In genomic region chr7:24869532-24870165, GRCm38 (mm10) we compare ENCODE assay signal across 18 mouse cellular contexts. TPM values are rescaled to one million over a fixed set of nuclear protein-coding genes. Genes with fewer than 3 reads are reported as not detected.
DNase-seq lines count a peak whose midpoint lies in the region; ATAC-seq and TF ChIP-seq lines count a peak whose summit lies in the region.
"Had no signal": no experiment of that assay in that cellular context is flagged by ENCODE, and none has a peak within 500 bp of the region (broad histone marks: within the 10 kb centered on the region; RNA-seq: fewer than 3 reads in every experiment).

Gene Lypd4, minus strand, starts transcription at chr7:24869941.
Gene Dmrtc2, plus strand, starts transcription at chr7:24870057.

- no peak within 1 kb of the TSS for H3K9ac ChIP-seq in neural tube, embryonic 13.5 days
- no peak within 1 kb of the TSS for H3K9ac ChIP-seq in hindbrain, embryonic 16.5 days (ENCODE audit: low read depth, low read length)
- H3K9ac ChIP-seq: liver, embryonic 14.5 days had no signal

- H3K27me3 ChIP-seq in neural tube, embryonic 13.5 days, result no peaks in the 10 kb centered on the region
- H3K27me3 ChIP-seq in hindbrain, embryonic 16.5 days (replicated peaks; ENCODE audit: control insufficient read depth, insufficient read depth, low read length), result no peaks in the 10 kb centered on the region; the same call in 1 of the 2 replicates
- H3K27me3 ChIP-seq in testis, adult 2 months (ENCODE audit: control insufficient read depth, insufficient read depth, low read length), result no peaks in the 10 kb centered on the region

- H3K4me1 ChIP-seq in neural tube, embryonic 13.5 days (replicated peaks), result peaks cover 6% of the 10 kb centered on the region; the same call in 1 of the 2 replicates
- H3K4me1 ChIP-seq in hindbrain, embryonic 16.5 days (ENCODE audit: control insufficient read depth, insufficient read depth, low read depth, low read length), result no peaks in the 10 kb centered on the region
- no peaks in the 10 kb centered on the region for H3K4me1 ChIP-seq in testis, adult 2 months (ENCODE audit: control insufficient read depth, insufficient read depth, low read length)

- H3K36me3 ChIP-seq in neural tube, embryonic 13.5 days, result no peaks in the 10 kb centered on the region
- no peaks in the 10 kb centered on the region for H3K36me3 ChIP-seq in hindbrain, embryonic 16.5 days (ENCODE audit: control insufficient read depth, insufficient read depth, low read length)
- H3K36me3 ChIP-seq in testis, adult 2 months (ENCODE audit: control insufficient read depth, insufficient read depth, low read length), result no peaks in the 10 kb centered on the region; the same call in 1 of the 2 replicates

- no peak within 1 kb of the TSS for H3K4me3 ChIP-seq in neural tube, embryonic 13.5 days
- H3K4me3 ChIP-seq in hindbrain, embryonic 16.5 days (ENCODE audit: low read length), result no peak within 1 kb of the TSS
- H3K4me3 ChIP-seq in testis, adult 2 months (ENCODE audit: control insufficient read depth, low read depth, low read length), result peak within 1 kb of the TSS; percentile 93

- peak; percentile 64; the same call in 1 of the 2 replicates for ATAC-seq in neural tube, embryonic 13.5 days (ENCODE audit: low read depth)
- ATAC-seq in hindbrain, embryonic 16.5 days, result peak; percentile 50; the same call in 1 of the 2 replicates
- no peak; the same call in 1 of the 2 replicates for ATAC-seq in erythroid progenitor cell, adult 5-6 weeks (replicated peaks; ENCODE audit: low FRiP score, poor library complexity, severe bottlenecking)

- peak within 1 kb of the TSS; percentile 9; the same call in 1 of the 2 replicates for H3K4me2 ChIP-seq in neural tube, embryonic 13.5 days
- H3K4me2 ChIP-seq in hindbrain, embryonic 16.5 days (ENCODE audit: low read length), result peak within 1 kb of the TSS; percentile 25
- H3K4me2 ChIP-seq: heart, embryonic 11.5 days had no signal

- no peak within 1 kb of the TSS for H3K27ac ChIP-seq in neural tube, embryonic 13.5 days (replicated peaks)
- H3K27ac ChIP-seq in hindbrain, embryonic 16.5 days (ENCODE audit: low read depth, low read length), result no peak within 1 kb of the TSS
- peak within 1 kb of the TSS; percentile 96 for H3K27ac ChIP-seq in testis, adult 2 months (ENCODE audit: control insufficient read depth, insufficient read depth, low read depth, low read length)
- H3K27ac ChIP-seq: liver, embryonic 14.5 days had no signal

- 50% methylated on average over 39 of the region's 41 CpGs for WGBS in neural tube, embryonic 13.5 days
- 50% methylated on average over 35 of the region's 41 CpGs for WGBS in hindbrain, embryonic 16.5 days

- peak; percentile 31 for DNase-seq in embryo, embryonic 10 days (ENCODE audit: low spot score)
- DNase-seq in embryo, embryonic 9.5 days (ENCODE audit: extremely low spot score), result no peak
- DNase-seq in neural tube, embryonic 10.5 days (ENCODE audit: extremely low spot score, low spot score), result no peak
- no peak for DNase-seq in cerebellum, postnatal 36 days
- DNase-seq: cerebellum, adult 8-10 months; heart, postnatal 4 days; lung, postnatal 4 days; thymus, adult 18-20 months had no signal

- H3K9me3 ChIP-seq in neural tube, embryonic 13.5 days, result peaks cover 5% of the 10 kb centered on the region; the same call in 1 of the 2 replicates
- H3K9me3 ChIP-seq in hindbrain, embryonic 16.5 days (ENCODE audit: control insufficient read depth, low read length), result 0 out of 2 replicates have a peak, but pooled peaks cover 3% of the 10 kb centered on the region

- peak; percentile 88 for TF ChIP-seq POLR2A in testis, adult 2 months (IDR thresholded peaks at IDR 0.05; ENCODE audit: control insufficient read depth, low read depth, low read length)

- TF ChIP-seq CTCF in testis, adult 2 months (IDR thresholded peaks at IDR 0.05; ENCODE audit: control insufficient read depth, insufficient read depth, insufficient replicate concordance, low read depth, low read length), result no peak

RNA-seq across cellular contexts. Expression of gene Lypd4, which starts in this region (rescaled TPM):
- not detected in 2 replicates for polyA plus RNA-seq in neural tube, embryonic 13.5 days (2015; fragmentation: Nextera tagmentation; extraction: Ambion mirVana)
- polyA plus RNA-seq in hindbrain, embryonic 16.5 days (2015; fragmentation: Nextera tagmentation; extraction: Ambion mirVana), result 0.21 and 0.29 TPM in 2 replicates
- polyA plus RNA-seq in testis, adult 2 months (2012; rRNA removed), result 909 and 952 TPM in 2 replicates
- total RNA-seq in erythroid progenitor cell, adult 5-6 weeks (2015; ENCODE audit: low replicate concordance), result not detected in 2 replicates
- not detected in 2 replicates for total RNA-seq in erythroid progenitor cell, adult 5-6 weeks (2017; ENCODE audit: low replicate concordance)
- total RNA-seq: heart, postnatal 4 days; layer of hippocampus, adult 8-10 months; left cerebral cortex, postnatal 14 days had no signal
- polyA plus RNA-seq: embryonic facial prominence, embryonic 14.5 days; heart, embryonic 11.5 days; kidney, embryonic 14.5 days; liver, embryonic 14.5 days had no signal

RNA-seq across cellular contexts. Expression of gene Dmrtc2, which starts in this region (rescaled TPM):
- not detected in 2 replicates for polyA plus RNA-seq in neural tube, embryonic 13.5 days (2015; fragmentation: Nextera tagmentation; extraction: Ambion mirVana)
- 0.30 and 0.47 TPM in 2 replicates for polyA plus RNA-seq in hindbrain, embryonic 16.5 days (2015; fragmentation: Nextera tagmentation; extraction: Ambion mirVana)
- 129 and 134 TPM in 2 replicates for polyA plus RNA-seq in testis, adult 2 months (2012; rRNA removed)
- total RNA-seq in erythroid progenitor cell, adult 5-6 weeks (2015; ENCODE audit: low replicate concordance), result not detected in 2 replicates
- not detected in 2 replicates for total RNA-seq in erythroid progenitor cell, adult 5-6 weeks (2017; ENCODE audit: low replicate concordance)
- total RNA-seq: heart, postnatal 4 days; layer of hippocampus, adult 8-10 months; left cerebral cortex, postnatal 14 days had no signal
- polyA plus RNA-seq: embryonic facial prominence, embryonic 14.5 days; heart, embryonic 11.5 days; kidney, embryonic 14.5 days; liver, embryonic 14.5 days had no signal

Comparison
In these comparisons a context has a peak if more than half of its experiments do, and no peak if none do; other contexts are left out.
1. RNA of gene Lypd4 (polyA plus RNA-seq): 909 to 952 TPM in testis, adult 2 months; 0.21 to 0.29 TPM in hindbrain, embryonic 16.5 days and not detected in neural tube, embryonic 13.5 days; every median in the first group is over 100 times any median in the second.
2. RNA of gene Dmrtc2 (polyA plus RNA-seq): 129 to 134 TPM in testis, adult 2 months; 0.30 to 0.47 TPM in hindbrain, embryonic 16.5 days and not detected in neural tube, embryonic 13.5 days; every median in the first group is over 10 times any median in the second.
3. Peak in ATAC-seq and H3K4me2 ChIP-seq in neural tube, embryonic 13.5 days; RNA of the genes that start here not detected or under 1 TPM.
4. Peak in ATAC-seq and H3K4me2 ChIP-seq in hindbrain, embryonic 16.5 days; RNA of the genes that start here not detected or under 1 TPM.